Mouse (Mus musculus): Measurements from ENCODE around the gene Shisa4.
A peak's percentile ranks its signal among the peaks of the same experiment; 100 is the strongest.

DNA sequence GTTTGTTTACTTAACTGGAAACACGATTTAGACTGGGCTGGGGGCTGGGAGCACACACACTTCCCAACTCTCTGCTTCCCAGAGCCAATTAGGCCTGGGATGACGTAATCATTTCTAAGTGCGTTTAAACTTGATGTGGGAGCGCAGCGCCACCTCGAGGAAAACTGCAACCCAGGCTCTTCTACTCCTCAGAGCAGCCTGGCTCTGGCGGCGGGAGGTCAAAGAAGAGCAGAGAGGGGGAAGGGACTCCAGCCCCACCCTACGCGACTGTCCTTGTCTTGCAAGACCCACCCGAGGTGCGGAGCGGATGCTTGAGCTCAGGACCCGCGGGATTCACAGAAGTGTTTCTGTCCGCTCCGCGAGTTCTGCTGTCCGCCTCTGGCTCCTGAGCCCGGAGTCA lies 6.8 kb downstream of the Shisa4 start:
- TF ChIP-seq CTCF (IDR thresholded peaks at IDR 0.05; ENCODE audit: low read depth, low read length) (peak; percentile 78), POLR2A (IDR thresholded peaks at IDR 0.05; ENCODE audit: borderline replicate concordance, low read depth, low read length) (no peak)

Data from bone marrow macrophage, adult 2 months (primary cell).